Mouse (Mus musculus) ES-E14 (cell line): ENCODE results near the gene Nav2. TPM values are rescaled to one million over a fixed set of nuclear protein-coding genes. Genes with fewer than 3 reads are reported as not detected.

Experiments
- DNase-seq: peaks from one replicate; pipeline ENCODE4 v3.0.0-alpha.2; 2013; ENCODE audit warnings: low read depth, low spot score
- H3K27ac ChIP-seq: 2 replicates; pipeline ENCODE4 v1.5.1; 2012; ENCODE audit warnings: low read depth, mild to moderate bottlenecking, low read length, moderate library complexity, mixed read lengths; ENCODE audit not compliant: poor library complexity, insufficient read depth, severe bottlenecking
- H3K36me3 ChIP-seq: 2 replicates; pipeline ENCODE4 v1.6.1; 2012; ENCODE audit warnings: mild to moderate bottlenecking, low read length, moderate library complexity, mixed read lengths; ENCODE audit not compliant: control insufficient read depth, poor library complexity, insufficient read depth, severe bottlenecking
- H3K4me1 ChIP-seq, 2 experiments: fragments of 150-350 bp in 1 of 2; sonication (generic) in 1 of 2; 2 replicates each; pipeline ENCODE4 v1.6.1; 2012; ENCODE audit warnings: low read length in 2 of 2, mild to moderate bottlenecking in 1 of 2, mixed read lengths in 1 of 2; ENCODE audit not compliant: control insufficient read depth in 2 of 2, insufficient read depth in 2 of 2, poor library complexity in 1 of 2
- H3K4me3 ChIP-seq, 2 experiments: fragments of 150-350 bp in 1 of 2; sonication (generic) in 1 of 2; 2 replicates each; pipeline ENCODE4 v1.5.1; 2012; ENCODE audit warnings: low read length in 2 of 2, low read depth in 1 of 2, mild to moderate bottlenecking in 1 of 2, mixed read lengths in 1 of 2; ENCODE audit not compliant: insufficient read depth in 1 of 2, poor library complexity in 1 of 2, severe bottlenecking in 1 of 2
- H3K9ac ChIP-seq: 2 replicates; pipeline ENCODE4 v1.6.1; 2012; ENCODE audit warnings: low read depth, mild to moderate bottlenecking, low read length, mixed read lengths; ENCODE audit not compliant: poor library complexity, insufficient read depth, severe bottlenecking
- H3K9me3 ChIP-seq: fragments of 150-350 bp; sonication (generic); 2 replicates; pipeline ENCODE4 v1.6.1; 2012; ENCODE audit warnings: low read depth, mild to moderate bottlenecking, low read length; ENCODE audit not compliant: control insufficient read depth, insufficient read depth
- CHD2 ChIP-seq: IDR thresholded peaks from 2 replicates; pipeline ENCODE4 v1.6.1; 2014; ENCODE audit warnings: mild to moderate bottlenecking, low read depth, low read length, inconsistent platforms
- HCFC1 ChIP-seq: IDR thresholded peaks from 2 replicates; pipeline ENCODE4 v1.6.1; 2012; ENCODE audit warnings: low read length, inconsistent platforms, borderline replicate concordance; ENCODE audit not compliant: insufficient read depth
- MAFK ChIP-seq: IDR thresholded peaks from 2 replicates; pipeline ENCODE4 v1.6.1; 2014; ENCODE audit warnings: mild to moderate bottlenecking, low read depth, low read length, inconsistent platforms; ENCODE audit not compliant: insufficient read depth
- ZC3H11A ChIP-seq: IDR thresholded peaks from 2 replicates; pipeline ENCODE4 v1.6.1; 2012; ENCODE audit warnings: low read depth, mild to moderate bottlenecking, inconsistent platforms, low read length, borderline replicate concordance
- ZNF384 ChIP-seq: IDR thresholded peaks from 2 replicates; pipeline ENCODE4 v1.6.1; 2012; ENCODE audit warnings: low read depth, low read length, inconsistent platforms
- in situ Hi-C, 2 experiments: fragments of 600-800 bp; cut with MboI; formaldehyde crosslinking; loops; one replicate each; pipeline ENCODE4 v1.15.1; 2025; ENCODE audit warnings: low sequenced_read_pairs in 2 of 2, inconsistent platforms in 1 of 2; ENCODE audit not compliant: unreplicated experiment in 2 of 2
- total RNA-seq: library from RNA; depleted of rRNA; stranded (reverse); fragments of 300-350 nt; gene quantifications from 2 replicates; pipeline ENCODE4 v1.2.3, GENCODE M21; 2012

Gene Nav2
- total RNA-seq, 1 experiment = 18.2 TPM

GRCm38 (mm10) chr7:49217786-49218185, 309.3 kb downstream of the Nav2 start:
- no peaks in the 10 kb centered on the region for H3K36me3 ChIP-seq
- no peak for DNase-seq
- in situ Hi-C loops = no loop called here
- no peak overlapping the region for H3K9ac ChIP-seq
- no peak for TF ChIP-seq MAFK
- no peak for TF ChIP-seq HCFC1
- no peak for TF ChIP-seq CHD2
- no peak for TF ChIP-seq ZNF384
- TF ChIP-seq ZC3H11A = no peak
- H3K4me3 ChIP-seq = no peak overlapping the region
- H3K4me1 ChIP-seq = no peaks in the 10 kb centered on the region
- H3K27ac ChIP-seq = no peak overlapping the region
- no peaks in the 10 kb centered on the region for H3K9me3 ChIP-seq

- in situ Hi-C loops = no loop called here
- no peaks in the 10 kb centered on the region for H3K36me3 ChIP-seq
- no peak for DNase-seq
- no peak overlapping the region for H3K4me3 ChIP-seq
- no peak for TF ChIP-seq ZNF384
- no peak for TF ChIP-seq CHD2
- TF ChIP-seq MAFK = no peak
- no peak for TF ChIP-seq ZC3H11A
- TF ChIP-seq HCFC1 = no peak
- no peaks in the 10 kb centered on the region for H3K9me3 ChIP-seq
- peaks cover 0 to 4% of the 10 kb centered on the region in 2 experiments; a peak in 2 of 4 replicates for H3K4me1 ChIP-seq
- H3K9ac ChIP-seq = no peak overlapping the region
- H3K27ac ChIP-seq = no peak overlapping the region
These were observed 317.2 kb downstream of the Nav2 start for GRCm38 (mm10) chr7:49225741-49226140.

DNA sequence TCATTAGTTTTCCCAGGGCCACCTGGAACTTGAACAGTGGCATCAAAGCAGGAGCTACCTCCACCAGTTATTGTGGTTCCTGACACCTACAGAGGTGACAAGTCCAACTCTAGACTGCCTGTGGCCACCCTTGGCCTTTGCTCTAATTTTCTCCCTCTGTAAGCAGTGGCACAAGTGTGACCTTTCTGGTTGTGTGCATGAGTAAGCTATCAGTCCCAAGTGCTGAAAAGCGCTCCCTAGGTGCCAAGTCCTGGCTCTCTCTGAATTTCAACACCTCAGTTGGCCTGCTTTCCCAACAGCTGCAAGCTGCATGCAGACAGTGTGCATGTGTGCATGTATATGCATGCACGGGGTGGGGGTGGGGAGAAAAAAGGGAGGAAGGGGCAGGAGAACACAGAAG, 324.5 kb downstream of the Nav2 start:
- in situ Hi-C loops = no loop called here
- TF ChIP-seq CHD2 = no peak
- TF ChIP-seq HCFC1 = no peak
- TF ChIP-seq MAFK = no peak
- no peak for TF ChIP-seq ZNF384
- TF ChIP-seq ZC3H11A = no peak

GRCm38 (mm10) chr7:49234288-49234687, 325.8 kb downstream of the Nav2 start:
- H3K4me3 ChIP-seq = no peak overlapping the region
- in situ Hi-C loops = no loop called here

More for the DNA sequence above, 324.5 kb downstream of the Nav2 start:
- Histone ChIP-seq H3K9ac (no peak overlapping the region), H3K4me1 (no peaks in the 10 kb centered on the region), H3K9me3 (no peaks in the 10 kb centered on the region), H3K4me3 (no peak overlapping the region), H3K27ac (no peak overlapping the region), H3K36me3 (no peaks in the 10 kb centered on the region)
- no peak for DNase-seq

GRCm38 (mm10) chr7:49235271-49235681, 326.8 kb downstream of the Nav2 start:
- no peak for DNase-seq
- Histone ChIP-seq H3K27ac (no peak overlapping the region), H3K4me3 (no peak overlapping the region), H3K9me3 (no peaks in the 10 kb centered on the region), H3K9ac (no peak overlapping the region), H3K36me3 (no peaks in the 10 kb centered on the region), H3K4me1 (no peaks in the 10 kb centered on the region)
- in situ Hi-C loops = no loop called here
- TF ChIP-seq CHD2 (no peak), MAFK (no peak), ZNF384 (no peak), ZC3H11A (no peak), HCFC1 (no peak)

More at GRCm38 (mm10) chr7:49234288-49234687, 325.8 kb downstream of the Nav2 start:
- Histone ChIP-seq H3K9me3 (no peaks in the 10 kb centered on the region), H3K36me3 (no peaks in the 10 kb centered on the region), H3K27ac (no peak overlapping the region), H3K4me1 (no peaks in the 10 kb centered on the region), H3K9ac (no peak overlapping the region)
- TF ChIP-seq HCFC1 = no peak
- TF ChIP-seq ZC3H11A = no peak
- TF ChIP-seq ZNF384 = no peak
- no peak for TF ChIP-seq MAFK
- TF ChIP-seq CHD2 = no peak
- DNase-seq = no peak
